Mouse (Mus musculus) c-Kit-positive CD71-positive TER-119-positive erythroid progenitor cells, embryonic 14.5 days (primary cell): ENCODE data around the gene Tnp1.
A peak's percentile ranks its signal among the peaks of the same experiment; 100 is the strongest.

Experiments
- DNase-seq: peaks from one replicate; pipeline ENCODE4 v3.0.0-alpha.2; 2013; ENCODE audit warnings: low spot score

The Tnp1 gene

GRCm38 (mm10) chr1:73015731-73016130, at the start of gene Tnp1:
Gene Tnp1, minus strand, starts transcription at chr1:73015909.
- no peak for DNase-seq

- no peak for DNase-seq
Observed at GRCm38 (mm10) chr1:73064336-73064735, 48.6 kb upstream of the Tnp1 start.

- no peak for DNase-seq
Observed at GRCm38 (mm10) chr1:73061491-73062233, 46.0 kb upstream of the Tnp1 start.

- no peak for DNase-seq
Observed at GRCm38 (mm10) chr1:73060271-73060670, 44.6 kb upstream of the Tnp1 start.

- no peak for DNase-seq
Observed at GRCm38 (mm10) chr1:73056266-73057001, 40.7 kb upstream of the Tnp1 start.

GRCm38 (mm10) chr1:73055820-73056219, 40.1 kb upstream of the Tnp1 start:
- no peak for DNase-seq

GRCm38 (mm10) chr1:73055206-73055605, 39.5 kb upstream of the Tnp1 start:
- DNase-seq: no peak

- no peak for DNase-seq
Observed at GRCm38 (mm10) chr1:73053545-73054326, 38.0 kb upstream of the Tnp1 start.

GRCm38 (mm10) chr1:73046896-73047672, 31.4 kb upstream of the Tnp1 start:
- DNase-seq: no peak

- no peak for DNase-seq
Observed at GRCm38 (mm10) chr1:73045948-73046685, 30.4 kb upstream of the Tnp1 start.

GRCm38 (mm10) chr1:73043671-73044070, 28.0 kb upstream of the Tnp1 start:
- no peak for DNase-seq

GRCm38 (mm10) chr1:73040691-73041425, 25.1 kb upstream of the Tnp1 start:
- DNase-seq: no peak

GRCm38 (mm10) chr1:73038532-73038931, 22.8 kb upstream of the Tnp1 start:
- DNase-seq: peak; percentile 88

- peak; percentile 95 for DNase-seq
Observed at GRCm38 (mm10) chr1:73036536-73036935, 20.8 kb upstream of the Tnp1 start.

- DNase-seq: no peak
Observed at GRCm38 (mm10) chr1:73035726-73036125, 20.0 kb upstream of the Tnp1 start.

- DNase-seq: no peak
Observed at GRCm38 (mm10) chr1:73032491-73032890, 16.8 kb upstream of the Tnp1 start.

- DNase-seq: no peak
Observed at GRCm38 (mm10) chr1:73028741-73029140, 13.0 kb upstream of the Tnp1 start.

GRCm38 (mm10) chr1:73027381-73027780, 11.7 kb upstream of the Tnp1 start:
- no peak for DNase-seq

GRCm38 (mm10) chr1:73026786-73027299, 11.1 kb upstream of the Tnp1 start:
- DNase-seq: no peak

- no peak for DNase-seq
Observed at GRCm38 (mm10) chr1:73026157-73026556, 10.4 kb upstream of the Tnp1 start.
